Mouse (Mus musculus): ENCODE results near the gene Cdc42ep4.

DNA sequence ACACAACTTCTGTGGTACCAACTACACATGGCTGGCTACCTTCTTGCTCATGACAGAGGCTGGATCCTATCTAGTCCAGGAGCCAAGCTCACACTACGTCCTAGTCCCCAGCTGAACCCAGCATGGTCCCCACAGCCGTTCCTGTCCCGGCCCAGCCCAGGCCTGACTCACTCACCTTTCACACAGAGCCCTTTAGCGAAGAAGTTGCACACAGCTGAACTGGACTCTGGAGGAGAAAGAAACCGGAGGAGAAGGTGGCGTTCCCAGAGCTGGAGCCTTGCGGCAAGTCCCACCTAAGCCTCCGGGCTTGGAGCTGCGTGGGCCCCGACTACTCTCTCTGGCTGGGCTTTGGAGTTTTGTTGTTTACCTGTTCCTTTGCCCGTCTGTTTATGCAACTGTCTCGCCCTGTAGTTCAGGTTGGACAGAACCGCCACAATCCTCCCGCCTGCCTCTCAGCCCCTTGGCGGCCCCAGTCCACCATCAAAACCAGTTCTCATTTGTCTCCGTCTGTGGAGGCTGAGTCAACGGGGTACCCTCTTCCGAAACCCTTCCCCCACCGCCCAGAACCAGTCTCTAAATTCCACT, 43.0 kb downstream of the Cdc42ep4 start:
- no peak for TF ChIP-seq KAT2A (IDR thresholded peaks at IDR 0.05; ENCODE audit: insufficient replicate concordance, low read length)
- TF ChIP-seq CTCF (conservative IDR thresholded peaks at IDR 0.05 in 1 of 2, IDR thresholded peaks at IDR 0.05 in 1 of 2; ENCODE audit: low read depth in 2 of 2, low read length in 2 of 2) = no peak
- TF ChIP-seq RAD21 (IDR thresholded peaks at IDR 0.05; ENCODE audit: low read depth, low read length) = no peak
- no peak for TF ChIP-seq BHLHE40 (IDR thresholded peaks at IDR 0.05; ENCODE audit: low read depth, low read length)
- no peak for TF ChIP-seq POLR2A (IDR thresholded peaks at IDR 0.05; ENCODE audit: low read depth, low read length)
- no peak for TF ChIP-seq USF2 (conservative IDR thresholded peaks at IDR 0.05; ENCODE audit: low read depth, low read length)
- TF ChIP-seq CHD1 (IDR thresholded peaks at IDR 0.05; ENCODE audit: low read depth, low read length) = no peak
- no peak for TF ChIP-seq ZC3H11A (IDR thresholded peaks at IDR 0.05; ENCODE audit: low read depth, low read length)
- no peak for TF ChIP-seq NRF1 (IDR thresholded peaks at IDR 0.05; ENCODE audit: low read depth, low read length)
- no peak for TF ChIP-seq TCF12 (IDR thresholded peaks at IDR 0.05; ENCODE audit: low read depth, low read length)
- TF ChIP-seq ELF1 (IDR thresholded peaks at IDR 0.05; ENCODE audit: low read depth, low read length) = no peak
- no peak for TF ChIP-seq HCFC1 (IDR thresholded peaks at IDR 0.05; ENCODE audit: low read depth, low read length)
- no peak for TF ChIP-seq MYC (IDR thresholded peaks at IDR 0.05; ENCODE audit: low read depth, low read length)
- no peak for TF ChIP-seq POLR2AphosphoS2 (IDR thresholded peaks at IDR 0.05; ENCODE audit: low read depth, low read length)
